ENCODE assay signal across 26 mouse cellular contexts in the genomic region with DNA sequence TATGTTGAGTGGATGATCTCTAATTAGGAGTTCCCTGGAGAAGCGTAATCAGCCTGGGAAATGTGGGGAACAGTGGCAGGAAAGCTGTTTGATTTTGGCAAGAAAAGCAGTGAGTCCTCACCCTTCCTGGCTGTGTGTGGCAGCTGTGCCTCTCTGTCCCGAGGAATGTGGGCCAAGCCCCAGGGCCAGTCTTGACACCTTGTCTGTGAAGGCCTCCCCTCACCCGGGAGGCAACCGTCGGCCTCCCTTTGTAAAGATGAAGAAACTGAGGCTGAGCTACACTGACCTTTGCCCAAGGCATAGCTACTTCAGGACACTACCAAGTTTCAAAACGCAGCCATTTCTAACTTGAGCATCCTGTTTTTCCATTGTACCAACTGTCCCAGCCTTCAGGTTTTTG.
DNase-seq lines count a peak whose midpoint lies in the region; ATAC-seq and TF ChIP-seq lines count a peak whose summit lies in the region.
"Had no signal": no experiment of that assay in that cellular context is flagged by ENCODE, and none has a peak within 500 bp of the region (broad histone marks: within the 10 kb centered on the region; RNA-seq: fewer than 3 reads in every experiment).

No protein-coding gene starts in this region.

- no peak for ATAC-seq in hindbrain, embryonic 16.5 days
- ATAC-seq in forebrain, embryonic 16.5 days, result peak; percentile 55
- ATAC-seq: Patski had no signal

- no peak for TF ChIP-seq CTCF in gastrocnemius, adult 2 months (IDR thresholded peaks at IDR 0.05)

- peak overlapping the region; percentile 40; the same call in 1 of the 2 replicates for H3K27ac ChIP-seq in gastrocnemius, adult 2 months
- H3K27ac ChIP-seq in hindbrain, embryonic 10.5 days, result peak overlapping the region; percentile 56; the same call in 1 of the 2 replicates
- no peak overlapping the region for H3K27ac ChIP-seq in hindbrain, embryonic 16.5 days (ENCODE audit: low read depth, low read length)
- no peak overlapping the region for H3K27ac ChIP-seq in forebrain, embryonic 16.5 days (ENCODE audit: low read length)
- H3K27ac ChIP-seq in midbrain, embryonic 10.5 days (replicated peaks), result no peak overlapping the region
- H3K27ac ChIP-seq: embryonic facial prominence, embryonic 10.5 days; heart, embryonic 15.5 days; kidney, embryonic 15.5 days; limb, embryonic 15.5 days; liver, embryonic 14.5 days; stomach, postnatal 0 days had no signal

- intact Hi-C loops in gastrocnemius, adult 2 months (cut with DNase I), result no loop called here
- intact Hi-C loops in left cerebral cortex, postnatal 4 days (cut with DNase I), result no loop called here
- intact Hi-C loops in left cerebral cortex, postnatal 14 days (cut with DNase I), result no loop called here

- H3K4me1 ChIP-seq in hindbrain, embryonic 10.5 days (replicated peaks), result peaks cover 30% of the 10 kb centered on the region
- peaks cover 14% of the 10 kb centered on the region for H3K4me1 ChIP-seq in hindbrain, embryonic 16.5 days (ENCODE audit: control insufficient read depth, insufficient read depth, low read depth, low read length)
- peaks cover 23% of the 10 kb centered on the region for H3K4me1 ChIP-seq in forebrain, embryonic 16.5 days (replicated peaks; ENCODE audit: control insufficient read depth, insufficient read depth, low read length)
- peaks cover 25% of the 10 kb centered on the region for H3K4me1 ChIP-seq in midbrain, embryonic 10.5 days

- no peak for DNase-seq in gastrocnemius, adult 2 months
- no peak for DNase-seq in gastrocnemius, postnatal 4 days (ENCODE audit: low spot score in 2 of 2)
- DNase-seq in hindbrain, embryonic 10.5 days (ENCODE audit: low spot score), result no peak
- peak; percentile 17 for DNase-seq in left cerebral cortex, postnatal 4 days
- no peak for DNase-seq in left cerebral cortex, postnatal 14 days (ENCODE audit: low spot score in 2 of 2)
- DNase-seq in midbrain, embryonic 10.5 days (ENCODE audit: low spot score), result no peak
- DNase-seq: cerebellum, adult 11-12 months; gastrocnemius, postnatal 25 days; kidney, adult 11 months; kidney, postnatal 36 days; lung, embryonic 14.5 days; lung, postnatal 36 days; midbrain, embryonic 14.5 days; right cerebral cortex, adult 18-20 months; thymus, adult 2 months; thymus, postnatal 4 days had no signal

- no peak overlapping the region for H3K4me3 ChIP-seq in gastrocnemius, adult 2 months
- no peak overlapping the region for H3K4me3 ChIP-seq in hindbrain, embryonic 10.5 days
- no peak overlapping the region for H3K4me3 ChIP-seq in hindbrain, embryonic 16.5 days (ENCODE audit: low read length)
- H3K4me3 ChIP-seq in forebrain, embryonic 16.5 days (replicated peaks; ENCODE audit: low read length), result no peak overlapping the region
- no peak overlapping the region for H3K4me3 ChIP-seq in midbrain, embryonic 10.5 days
- H3K4me3 ChIP-seq: embryonic facial prominence, embryonic 10.5 days; heart, embryonic 15.5 days; kidney, embryonic 15.5 days; limb, embryonic 15.5 days; megakaryocyte, embryonic 14.5 days had no signal

- WGBS in hindbrain, embryonic 10.5 days, result 54% methylated on average over 6 of the region's 6 CpGs
- WGBS in hindbrain, embryonic 16.5 days, result 42% methylated on average over 6 of the region's 6 CpGs
- WGBS in forebrain, embryonic 16.5 days, result 22% methylated on average over 6 of the region's 6 CpGs
- 67% methylated on average over 6 of the region's 6 CpGs for WGBS in midbrain, embryonic 10.5 days

- no peak overlapping the region for H3K9ac ChIP-seq in hindbrain, embryonic 16.5 days (ENCODE audit: low read depth, low read length)
- H3K9ac ChIP-seq in forebrain, embryonic 16.5 days (replicated peaks; ENCODE audit: low read depth, low read length), result no peak overlapping the region
- H3K9ac ChIP-seq: heart, embryonic 15.5 days; kidney, embryonic 15.5 days; limb, embryonic 15.5 days; liver, embryonic 14.5 days; lung, embryonic 14.5 days had no signal

- no peaks in the 10 kb centered on the region for H3K9me3 ChIP-seq in hindbrain, embryonic 10.5 days
- no peaks in the 10 kb centered on the region for H3K9me3 ChIP-seq in hindbrain, embryonic 16.5 days (ENCODE audit: control insufficient read depth, low read length)
- no peaks in the 10 kb centered on the region for H3K9me3 ChIP-seq in forebrain, embryonic 16.5 days (ENCODE audit: control insufficient read depth, low read length)
- no peaks in the 10 kb centered on the region for H3K9me3 ChIP-seq in midbrain, embryonic 10.5 days (replicated peaks)
- H3K9me3 ChIP-seq: embryonic facial prominence, embryonic 10.5 days; heart, embryonic 15.5 days; kidney, embryonic 15.5 days; limb, embryonic 15.5 days had no signal

- H3K36me3 ChIP-seq in hindbrain, embryonic 10.5 days, result no peaks in the 10 kb centered on the region
- no peaks in the 10 kb centered on the region for H3K36me3 ChIP-seq in hindbrain, embryonic 16.5 days (ENCODE audit: control insufficient read depth, insufficient read depth, low read length)
- no peaks in the 10 kb centered on the region for H3K36me3 ChIP-seq in forebrain, embryonic 16.5 days (ENCODE audit: control insufficient read depth, insufficient read depth)
- no peaks in the 10 kb centered on the region for H3K36me3 ChIP-seq in midbrain, embryonic 10.5 days
- H3K36me3 ChIP-seq: embryonic facial prominence, embryonic 10.5 days; heart, embryonic 15.5 days; kidney, embryonic 15.5 days; limb, embryonic 15.5 days had no signal

- H3K4me2 ChIP-seq in hindbrain, embryonic 16.5 days (ENCODE audit: low read length), result no peak overlapping the region
- H3K4me2 ChIP-seq in forebrain, embryonic 16.5 days (ENCODE audit: low read length), result no peak overlapping the region
- H3K4me2 ChIP-seq: heart, embryonic 15.5 days; kidney, embryonic 15.5 days; limb, embryonic 15.5 days; lung, embryonic 14.5 days had no signal

- no peaks in the 10 kb centered on the region for H3K27me3 ChIP-seq in hindbrain, embryonic 10.5 days (ENCODE audit: insufficient read depth, poor library complexity, severe bottlenecking)
- H3K27me3 ChIP-seq in hindbrain, embryonic 16.5 days (replicated peaks; ENCODE audit: control insufficient read depth, insufficient read depth, low read length), result no peaks in the 10 kb centered on the region
- H3K27me3 ChIP-seq in forebrain, embryonic 16.5 days (replicated peaks; ENCODE audit: control insufficient read depth, insufficient read depth, low read length), result no peaks in the 10 kb centered on the region
- H3K27me3 ChIP-seq in midbrain, embryonic 10.5 days (ENCODE audit: low read depth, poor library complexity, severe bottlenecking), result no peaks in the 10 kb centered on the region
- H3K27me3 ChIP-seq: heart, embryonic 15.5 days; kidney, embryonic 15.5 days; Patski had no signal

Comparison
In these comparisons a context has a peak if more than half of its experiments do, and no peak if none do; other contexts are left out.
1. H3K27ac ChIP-seq: peak in gastrocnemius, adult 2 months (single experiment) and hindbrain, embryonic 10.5 days (single experiment); none in hindbrain, embryonic 16.5 days (single experiment), forebrain, embryonic 16.5 days (single experiment) and midbrain, embryonic 10.5 days (single experiment).